Mouse (Mus musculus) cerebellum, adult 2 months (tissue): ENCODE results near the gene Slc15a1.

Experiments
- CTCF ChIP-seq: fragments of 200-500 bp; IDR thresholded peaks from 2 replicates; pipeline ENCODE4 v1.5.1; 2011; ENCODE audit warnings: low read depth, mild to moderate bottlenecking, control low read depth, low read length, moderate library complexity, borderline replicate concordance; ENCODE audit not compliant: insufficient read depth
- POLR2A ChIP-seq: fragments of 200-500 bp; IDR thresholded peaks from 2 replicates; pipeline ENCODE4 v1.6.1; 2011; ENCODE audit warnings: low read length, control low read depth, borderline replicate concordance; ENCODE audit not compliant: insufficient read depth

- TF ChIP-seq POLR2A (no peak), CTCF (no peak)
Observed at GRCm38 (mm10) chr14:121466501-121466900, 38.6 kb downstream of the Slc15a1 start.
